Mouse (Mus musculus): ENCODE measurements around the gene Tubgcp2.

- TF ChIP-seq CTCF (IDR thresholded peaks at IDR 0.05; ENCODE audit: low read depth, low read length) (no peak), TAL1 (conservative IDR thresholded peaks at IDR 0.05; ENCODE audit: low read depth, low read length) (no peak), GATA1 (IDR thresholded peaks at IDR 0.05; ENCODE audit: borderline replicate concordance, low read length) (no peak), POLR2AphosphoS5 (IDR thresholded peaks at IDR 0.05; ENCODE audit: insufficient replicate concordance, low read depth, low read length) (no peak)
Observed at GRCm38 (mm10) chr7:139970216-139970919, 66.1 kb downstream of the Tubgcp2 start.

Data from G1E (cell line).